9 mouse cellular contexts compared by ENCODE assay signal in the genomic region with DNA sequence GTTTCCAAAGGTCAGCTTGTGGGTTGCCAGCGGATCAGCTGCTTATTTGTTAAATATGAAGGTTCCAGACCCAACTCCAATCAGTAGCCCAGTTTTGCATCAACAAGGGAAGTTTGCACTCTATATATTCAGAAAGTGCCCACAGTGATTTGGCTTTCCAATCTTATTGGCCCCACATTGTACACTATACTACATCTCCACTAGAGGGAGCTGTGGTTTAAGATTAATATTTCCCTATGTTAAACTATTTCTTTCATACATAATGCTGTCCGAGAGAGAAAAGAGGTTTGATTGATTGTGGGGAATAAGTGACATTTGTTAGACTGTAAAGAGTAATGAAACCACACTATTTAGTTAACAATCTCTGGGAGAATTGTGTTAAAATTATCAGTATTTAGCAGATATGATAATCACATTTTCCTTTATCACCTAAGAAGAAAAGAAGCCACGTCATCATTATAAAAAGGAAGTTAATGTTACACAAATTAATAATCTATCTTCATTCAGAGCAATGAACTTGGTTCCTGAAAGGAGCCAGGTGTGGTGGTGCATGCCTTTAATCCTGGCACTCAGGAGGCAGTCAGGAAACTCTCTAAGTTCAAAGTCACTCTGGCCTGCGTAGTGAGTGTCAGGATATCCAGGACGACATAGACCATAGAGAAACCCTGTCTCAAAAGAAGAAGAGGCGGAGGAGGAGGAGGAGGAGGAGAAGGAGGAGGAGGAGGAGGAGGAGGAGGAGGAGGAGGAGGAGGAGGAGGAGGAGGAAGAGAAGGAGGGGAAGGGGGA. TPM values are rescaled to one million over a fixed set of nuclear protein-coding genes. Genes with fewer than 3 reads are reported as not detected.
DNase-seq lines count a peak whose midpoint lies in the region; ATAC-seq lines count a peak whose summit lies in the region.
"Had no signal": no experiment of that assay in that cellular context is flagged by ENCODE, and none has a peak within 500 bp of the region (broad histone marks: within the 10 kb centered on the region; RNA-seq: fewer than 3 reads in every experiment).

No protein-coding gene starts in this region.

- H3K9me3 ChIP-seq in intestine, embryonic 15.5 days = no peaks in the 10 kb centered on the region
- no peaks in the 10 kb centered on the region for H3K9me3 ChIP-seq in hindbrain, embryonic 13.5 days
- H3K9me3 ChIP-seq: liver, embryonic 13.5 days had no signal

- no peaks in the 10 kb centered on the region for H3K4me1 ChIP-seq in intestine, embryonic 15.5 days (replicated peaks)
- no peaks in the 10 kb centered on the region for H3K4me1 ChIP-seq in hindbrain, embryonic 13.5 days (replicated peaks)
- H3K4me1 ChIP-seq: liver, embryonic 13.5 days had no signal

- peak; percentile 78 for ATAC-seq in intestine, embryonic 15.5 days
- no peak; the same call in 1 of the 2 replicates for ATAC-seq in hindbrain, embryonic 13.5 days (ENCODE audit: low FRiP score)

- H3K27ac ChIP-seq in intestine, embryonic 15.5 days = no peak overlapping the region
- no peak overlapping the region for H3K27ac ChIP-seq in hindbrain, embryonic 13.5 days
- H3K27ac ChIP-seq: liver, embryonic 13.5 days had no signal

- no peak overlapping the region for H3K9ac ChIP-seq in intestine, embryonic 15.5 days
- H3K9ac ChIP-seq in hindbrain, embryonic 13.5 days = no peak overlapping the region
- H3K9ac ChIP-seq: liver, embryonic 13.5 days had no signal

- H3K4me2 ChIP-seq in intestine, embryonic 15.5 days (replicated peaks) = no peak overlapping the region
- H3K4me2 ChIP-seq in hindbrain, embryonic 13.5 days = no peak overlapping the region
- H3K4me2 ChIP-seq: liver, embryonic 13.5 days had no signal

- 53% methylated on average over 5 of the region's 6 CpGs for WGBS in intestine, embryonic 15.5 days
- 48% methylated on average over 5 of the region's 6 CpGs for WGBS in hindbrain, embryonic 13.5 days

- no peak overlapping the region for H3K4me3 ChIP-seq in intestine, embryonic 15.5 days (replicated peaks)
- H3K4me3 ChIP-seq in hindbrain, embryonic 13.5 days = no peak overlapping the region
- H3K4me3 ChIP-seq: liver, embryonic 13.5 days had no signal

- no peaks in the 10 kb centered on the region for H3K36me3 ChIP-seq in intestine, embryonic 15.5 days
- H3K36me3 ChIP-seq in hindbrain, embryonic 13.5 days = no peaks in the 10 kb centered on the region
- H3K36me3 ChIP-seq: liver, embryonic 13.5 days had no signal

- peak; percentile 54 for DNase-seq in kidney, adult 9 months
- no peak for DNase-seq in kidney, adult 18-20 months
- DNase-seq in CD4-positive, CD25-positive, alpha-beta regulatory T cell, adult 2 months (ENCODE audit: low read depth, low spot score) = peak; percentile 57
- peak; percentile 29 for DNase-seq in brain, adult 2 months (ENCODE audit: low read depth, low spot score)
- no peak for DNase-seq in adrenal gland, adult 8-10 months
- DNase-seq in adrenal gland, adult 18-20 months (ENCODE audit: low spot score in 2 of 2) = no peak
- DNase-seq: liver, embryonic 13.5 days had no signal

- H3K27me3 ChIP-seq in intestine, embryonic 15.5 days (replicated peaks) = no peaks in the 10 kb centered on the region
- no peaks in the 10 kb centered on the region for H3K27me3 ChIP-seq in hindbrain, embryonic 13.5 days
- H3K27me3 ChIP-seq: liver, embryonic 13.5 days had no signal

RNA-seq across cellular contexts. Expression of a gene that starts 44.8 kb away (rescaled TPM):
- polyA plus RNA-seq in intestine, embryonic 15.5 days (2015; fragmentation: Nextera tagmentation; extraction: Ambion mirVana) = 67.9 and 74.1 TPM in 2 replicates
- total RNA-seq in adrenal gland, adult 8-10 months (2022) = 10 to 100 TPM; 21.6 to 46.9 (median 39.5) TPM
- total RNA-seq in adrenal gland, adult 18-20 months (2021) = 100 to 1,000 TPM in 1 of 2 experiments, 10 to 100 TPM in 1; 77.2 to 124 TPM
- polyA plus RNA-seq in hindbrain, embryonic 13.5 days (2015; fragmentation: Nextera tagmentation; extraction: Ambion mirVana) = 122 and 139 TPM in 2 replicates

RNA-seq across cellular contexts. Expression of a gene that starts 51.4 kb away (rescaled TPM):
- 43.7 and 46.1 TPM in 2 replicates for polyA plus RNA-seq in intestine, embryonic 15.5 days (2015; fragmentation: Nextera tagmentation; extraction: Ambion mirVana)
- total RNA-seq in adrenal gland, adult 8-10 months (2022) = 1 to 10 TPM; 1.7 to 2.4 (median 2.1) TPM
- total RNA-seq in adrenal gland, adult 18-20 months (2021) = 1 to 10 TPM; 1.8 to 1.9 TPM
- 0.09 and 0.22 TPM in 2 replicates for polyA plus RNA-seq in hindbrain, embryonic 13.5 days (2015; fragmentation: Nextera tagmentation; extraction: Ambion mirVana)

Comparison
In these comparisons a context has a peak if more than half of its experiments do, and no peak if none do; other contexts are left out.
1. DNase-seq: peak in kidney, adult 9 months (single experiment), CD4-positive, CD25-positive, alpha-beta regulatory T cell, adult 2 months (single experiment) and brain, adult 2 months (single experiment); none in kidney, adult 18-20 months (single experiment), adrenal gland, adult 8-10 months (single experiment) and adrenal gland, adult 18-20 months (0 of 2).